Mouse (Mus musculus): ENCODE measurements at regions not wholly inside any gene's neighbourhood (a gene's known extent, or its start where the extent isn't known, plus 50 kb on each side); places are given as distances from the start of the nearest gene placed in this dataset.

GRCm38 (mm10) chr3:118431031-118431723 is 130.8 kb upstream of the Dpyd start:
- Histone ChIP-seq H3K36me3 (ENCODE audit: control insufficient read depth, insufficient read depth) (no peaks in the 10 kb centered on the region), H3K4me3 (ENCODE audit: insufficient read depth, poor library complexity, severe bottlenecking) (no peak overlapping the region), H3ac (ENCODE audit: control insufficient read depth, insufficient read length, low read depth) (no peak overlapping the region), H3K27me3 (ENCODE audit: control insufficient read depth, insufficient read depth, insufficient read length) (peaks cover 4% of the 10 kb centered on the region), H3K79me3 (ENCODE audit: low read depth) (no peaks in the 10 kb centered on the region), H3K79me2 (ENCODE audit: control insufficient read depth, insufficient read depth) (no peaks in the 10 kb centered on the region)
- no peak for TF ChIP-seq CEBPB (IDR thresholded peaks at IDR 0.05; ENCODE audit: low read depth)
- no peak for TF ChIP-seq CTCF (IDR thresholded peaks at IDR 0.05; ENCODE audit: control insufficient read depth, insufficient read depth, insufficient read length)
- TF ChIP-seq FOSL1 (IDR thresholded peaks at IDR 0.05; ENCODE audit: insufficient read depth, low read length, poor library complexity, severe bottlenecking) = no peak
- no peak for TF ChIP-seq MAX (IDR thresholded peaks at IDR 0.05)
- TF ChIP-seq USF1 (IDR thresholded peaks at IDR 0.05; ENCODE audit: low read depth) = no peak
- no peak for TF ChIP-seq MYOG (IDR thresholded peaks at IDR 0.05; ENCODE audit: control insufficient read depth, extremely low read depth, insufficient read length)
- TF ChIP-seq MYOD1 (IDR thresholded peaks at IDR 0.05; ENCODE audit: control insufficient read depth, insufficient read length, low read depth) = no peak

GRCm38 (mm10) chr3:118433441-118434021 is 128.4 kb upstream of the Dpyd start:
- TF ChIP-seq CTCF (IDR thresholded peaks at IDR 0.05; ENCODE audit: control insufficient read depth, insufficient read depth, insufficient read length) = no peak
- no peak for TF ChIP-seq MAX (IDR thresholded peaks at IDR 0.05)
- no peak for TF ChIP-seq MYOD1 (IDR thresholded peaks at IDR 0.05; ENCODE audit: control insufficient read depth, insufficient read length, low read depth)
- no peak for TF ChIP-seq USF1 (IDR thresholded peaks at IDR 0.05; ENCODE audit: low read depth)
- no peak for TF ChIP-seq CEBPB (IDR thresholded peaks at IDR 0.05; ENCODE audit: low read depth)
- no peak for TF ChIP-seq MYOG (IDR thresholded peaks at IDR 0.05; ENCODE audit: control insufficient read depth, extremely low read depth, insufficient read length)
- no peak for TF ChIP-seq FOSL1 (IDR thresholded peaks at IDR 0.05; ENCODE audit: insufficient read depth, low read length, poor library complexity, severe bottlenecking)
- H3K36me3 ChIP-seq (ENCODE audit: control insufficient read depth, insufficient read depth) = no peaks in the 10 kb centered on the region
- no peaks in the 10 kb centered on the region for H3K79me2 ChIP-seq (ENCODE audit: control insufficient read depth, insufficient read depth)
- H3K4me3 ChIP-seq (ENCODE audit: insufficient read depth, poor library complexity, severe bottlenecking) = no peak overlapping the region
- peaks cover 4% of the 10 kb centered on the region for H3K27me3 ChIP-seq (ENCODE audit: control insufficient read depth, insufficient read depth, insufficient read length)
- H3ac ChIP-seq (ENCODE audit: control insufficient read depth, insufficient read length, low read depth) = no peak overlapping the region
- no peaks in the 10 kb centered on the region for H3K79me3 ChIP-seq (ENCODE audit: low read depth)

GRCm38 (mm10) chr3:118434311-118434710 is 127.6 kb upstream of the Dpyd start:
- H3K36me3 ChIP-seq (ENCODE audit: control insufficient read depth, insufficient read depth) = no peaks in the 10 kb centered on the region
- H3ac ChIP-seq (ENCODE audit: control insufficient read depth, insufficient read length, low read depth) = no peak overlapping the region
- no peaks in the 10 kb centered on the region for H3K79me3 ChIP-seq (ENCODE audit: low read depth)
- no peak overlapping the region for H3K4me3 ChIP-seq (ENCODE audit: insufficient read depth, poor library complexity, severe bottlenecking)
- TF ChIP-seq MYOG (IDR thresholded peaks at IDR 0.05; ENCODE audit: control insufficient read depth, extremely low read depth, insufficient read length) (no peak), MYOD1 (IDR thresholded peaks at IDR 0.05; ENCODE audit: control insufficient read depth, insufficient read length, low read depth) (no peak), CTCF (IDR thresholded peaks at IDR 0.05; ENCODE audit: control insufficient read depth, insufficient read depth, insufficient read length) (no peak), FOSL1 (IDR thresholded peaks at IDR 0.05; ENCODE audit: insufficient read depth, low read length, poor library complexity, severe bottlenecking) (no peak), CEBPB (IDR thresholded peaks at IDR 0.05; ENCODE audit: low read depth) (no peak), MAX (IDR thresholded peaks at IDR 0.05) (no peak), USF1 (IDR thresholded peaks at IDR 0.05; ENCODE audit: low read depth) (no peak)
- H3K79me2 ChIP-seq (ENCODE audit: control insufficient read depth, insufficient read depth) = no peaks in the 10 kb centered on the region
- H3K27me3 ChIP-seq (ENCODE audit: control insufficient read depth, insufficient read depth, insufficient read length) = peaks cover 4% of the 10 kb centered on the region

DNA sequence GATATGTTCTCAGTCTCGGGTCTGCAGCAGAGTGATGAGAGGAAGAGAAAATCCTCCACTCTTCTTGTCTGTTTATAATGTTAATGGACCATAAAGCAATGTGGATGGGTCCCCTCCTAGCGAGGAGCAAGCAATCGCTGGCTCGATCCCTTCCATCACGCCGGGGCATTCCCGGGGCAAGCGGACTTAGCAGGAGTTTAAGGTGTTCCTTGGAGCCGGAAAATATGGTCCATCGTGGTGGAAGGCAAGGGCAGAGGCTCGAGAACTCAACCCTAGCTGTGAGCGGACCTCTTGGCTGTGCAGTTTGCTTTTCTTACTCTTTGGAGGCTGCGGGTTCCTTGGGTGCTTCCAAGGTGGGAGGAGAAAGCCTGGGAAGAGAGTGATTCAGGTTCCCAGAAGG is 127.1 kb upstream of the Dpyd start:
- H3K27me3 ChIP-seq (ENCODE audit: control insufficient read depth, insufficient read depth, insufficient read length) = peaks cover 4% of the 10 kb centered on the region
- TF ChIP-seq MYOD1 (IDR thresholded peaks at IDR 0.05; ENCODE audit: control insufficient read depth, insufficient read length, low read depth) (no peak), USF1 (IDR thresholded peaks at IDR 0.05; ENCODE audit: low read depth) (no peak)
- no peaks in the 10 kb centered on the region for H3K79me3 ChIP-seq (ENCODE audit: low read depth)
- H3K36me3 ChIP-seq (ENCODE audit: control insufficient read depth, insufficient read depth) = no peaks in the 10 kb centered on the region
- no peak overlapping the region for H3ac ChIP-seq (ENCODE audit: control insufficient read depth, insufficient read length, low read depth)
- no peak overlapping the region for H3K4me3 ChIP-seq (ENCODE audit: insufficient read depth, poor library complexity, severe bottlenecking)
- no peaks in the 10 kb centered on the region for H3K79me2 ChIP-seq (ENCODE audit: control insufficient read depth, insufficient read depth)

DNA sequence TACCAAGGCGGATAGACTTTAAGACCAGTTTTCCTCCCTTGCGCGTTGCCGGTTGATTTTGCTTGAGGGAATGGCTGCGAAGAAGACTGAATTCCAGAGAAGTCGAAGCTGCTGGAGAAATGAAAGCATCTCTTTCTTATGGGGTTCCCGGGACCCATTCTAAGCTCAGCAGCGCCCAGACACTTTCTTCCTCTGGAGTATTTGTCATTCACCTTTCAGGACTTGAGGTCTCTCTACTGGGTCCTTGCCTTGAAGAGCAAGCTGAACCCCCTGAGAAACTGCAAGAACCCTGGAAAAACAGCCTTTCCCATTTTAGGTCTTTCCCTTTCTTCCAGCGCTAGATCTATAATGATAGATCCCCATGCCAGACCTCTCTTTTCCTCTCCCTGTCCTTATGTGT is 126.7 kb upstream of the Dpyd start:
- Histone ChIP-seq H3K79me2 (ENCODE audit: control insufficient read depth, insufficient read depth) (no peaks in the 10 kb centered on the region), H3K79me3 (ENCODE audit: low read depth) (no peaks in the 10 kb centered on the region), H3K36me3 (ENCODE audit: control insufficient read depth, insufficient read depth) (no peaks in the 10 kb centered on the region), H3K27me3 (ENCODE audit: control insufficient read depth, insufficient read depth, insufficient read length) (peaks cover 4% of the 10 kb centered on the region), H3ac (ENCODE audit: control insufficient read depth, insufficient read length, low read depth) (no peak overlapping the region), H3K4me3 (ENCODE audit: insufficient read depth, poor library complexity, severe bottlenecking) (no peak overlapping the region)
- TF ChIP-seq FOSL1 (IDR thresholded peaks at IDR 0.05; ENCODE audit: insufficient read depth, low read length, poor library complexity, severe bottlenecking) (no peak), MYOG (IDR thresholded peaks at IDR 0.05; ENCODE audit: control insufficient read depth, extremely low read depth, insufficient read length) (no peak), USF1 (IDR thresholded peaks at IDR 0.05; ENCODE audit: low read depth) (no peak), MYOD1 (IDR thresholded peaks at IDR 0.05; ENCODE audit: control insufficient read depth, insufficient read length, low read depth) (no peak), CEBPB (IDR thresholded peaks at IDR 0.05; ENCODE audit: low read depth) (no peak), CTCF (IDR thresholded peaks at IDR 0.05; ENCODE audit: control insufficient read depth, insufficient read depth, insufficient read length) (no peak), MAX (IDR thresholded peaks at IDR 0.05) (no peak)
